Mouse (Mus musculus): ENCODE results near the gene Jag1. TPM values are rescaled to one million over a fixed set of nuclear protein-coding genes. Genes with fewer than 3 reads are reported as not detected.

Jag1 gene
- total RNA-seq, 2 experiments from 2014 or later: 17.9 to 20.6 TPM

GRCm38 (mm10) chr2:137107203-137107602 lies 9.2 kb downstream of the Jag1 start:
- intact Hi-C loops (cut with DNase I): no loop called here
- DNase-seq: no peak

- intact Hi-C loops (cut with DNase I): no loop called here
- peak; percentile 69 to 76 for DNase-seq
Measured at GRCm38 (mm10) chr2:137101074-137101473, 15.4 kb downstream of the Jag1 start.

GRCm38 (mm10) chr2:137099211-137099734 lies 17.2 kb downstream of the Jag1 start:
- intact Hi-C loops (cut with DNase I): loop anchor here (5.0 kb wide), 1 partner anchor 92 kb away; no protein-coding TSS in a partner anchor

GRCm38 (mm10) chr2:137098269-137099035 lies 18.0 kb downstream of the Jag1 start:
- DNase-seq: no peak
- intact Hi-C loops (cut with DNase I): loop anchor here (5.0 kb wide), 1 partner anchor 91 kb away; no protein-coding TSS in a partner anchor

More at GRCm38 (mm10) chr2:137099211-137099734, 17.2 kb downstream of the Jag1 start:
- no peak for DNase-seq

GRCm38 (mm10) chr2:137096981-137097460 lies 19.4 kb downstream of the Jag1 start:
- intact Hi-C loops (cut with DNase I): loop anchor here (5.0 kb wide), 1 partner anchor 90 kb away; no protein-coding TSS in a partner anchor

GRCm38 (mm10) chr2:137094301-137094700 lies 22.1 kb downstream of the Jag1 start:
- intact Hi-C loops (cut with DNase I): loop anchor here (5.0 kb wide), 1 partner anchor 77 kb away; no protein-coding TSS in a partner anchor
- no peak for DNase-seq

More at GRCm38 (mm10) chr2:137096981-137097460, 19.4 kb downstream of the Jag1 start:
- DNase-seq: no peak

GRCm38 (mm10) chr2:137093298-137093630 lies 23.2 kb downstream of the Jag1 start:
- no peak for DNase-seq
- intact Hi-C loops (cut with DNase I): loop anchor here (5.0 kb wide), 1 partner anchor 76 kb away; no protein-coding TSS in a partner anchor

- intact Hi-C loops (cut with DNase I): loop anchor here (5.0 kb wide), 1 partner anchor 75 kb away; no protein-coding TSS in a partner anchor
- DNase-seq: no peak
Measured at GRCm38 (mm10) chr2:137092523-137093297, 23.7 kb downstream of the Jag1 start.

- intact Hi-C loops (cut with DNase I): loop anchor here (5.0 kb wide), 1 partner anchor 75 kb away; no protein-coding TSS in a partner anchor
- no peak for DNase-seq
Measured at GRCm38 (mm10) chr2:137091766-137092522, 24.5 kb downstream of the Jag1 start.

GRCm38 (mm10) chr2:137087705-137088104 lies 28.7 kb downstream of the Jag1 start:
- intact Hi-C loops (cut with DNase I): no loop called here
- DNase-seq: no peak

GRCm38 (mm10) chr2:137086621-137087395 lies 29.6 kb downstream of the Jag1 start:
- intact Hi-C loops (cut with DNase I): no loop called here
- DNase-seq: no peak

GRCm38 (mm10) chr2:137085257-137085656 lies 31.2 kb downstream of the Jag1 start:
- DNase-seq: no peak
- intact Hi-C loops (cut with DNase I): no loop called here

GRCm38 (mm10) chr2:137082896-137083620 lies 33.4 kb downstream of the Jag1 start:
- intact Hi-C loops (cut with DNase I): no loop called here
- peak in 1 of 2 experiments; percentile 40 for DNase-seq

- no peak for DNase-seq
- intact Hi-C loops (cut with DNase I): no loop called here
Measured at GRCm38 (mm10) chr2:137081001-137081400, 35.4 kb downstream of the Jag1 start.

GRCm38 (mm10) chr2:137080468-137080867 lies 36.0 kb downstream of the Jag1 start:
- intact Hi-C loops (cut with DNase I): no loop called here
- peak in 1 of 2 experiments; percentile 32 for DNase-seq

- intact Hi-C loops (cut with DNase I): no loop called here
Measured at GRCm38 (mm10) chr2:137079721-137080320, 36.6 kb downstream of the Jag1 start.

GRCm38 (mm10) chr2:137078771-137079170 lies 37.7 kb downstream of the Jag1 start:
- intact Hi-C loops (cut with DNase I): no loop called here
- no peak for DNase-seq

More at GRCm38 (mm10) chr2:137079721-137080320, 36.6 kb downstream of the Jag1 start:
- no peak for DNase-seq

GRCm38 (mm10) chr2:137074313-137074620 lies 42.2 kb downstream of the Jag1 start:
- DNase-seq: no peak
- intact Hi-C loops (cut with DNase I): no loop called here
